Mouse (Mus musculus) small intestine, adult 2 months (tissue): ENCODE measurements around the gene Kat2a.

ENCODE experiments used
- CTCF ChIP-seq: fragments of 200-500 bp; IDR thresholded peaks from 2 replicates; pipeline ENCODE4 v1.5.1; 2012; ENCODE audit warnings: low read depth, mild to moderate bottlenecking, control low read depth, inconsistent platforms, low read length, moderate library complexity, mixed read lengths; ENCODE audit not compliant: insufficient replicate concordance, insufficient read length; ENCODE audit errors: extremely low read depth
- POLR2A ChIP-seq: fragments of 200-500 bp; IDR thresholded peaks from 2 replicates; pipeline ENCODE4 v1.6.1; 2012; ENCODE audit warnings: low read depth, mild to moderate bottlenecking, control low read depth, inconsistent platforms, low read length, moderate library complexity

DNA sequence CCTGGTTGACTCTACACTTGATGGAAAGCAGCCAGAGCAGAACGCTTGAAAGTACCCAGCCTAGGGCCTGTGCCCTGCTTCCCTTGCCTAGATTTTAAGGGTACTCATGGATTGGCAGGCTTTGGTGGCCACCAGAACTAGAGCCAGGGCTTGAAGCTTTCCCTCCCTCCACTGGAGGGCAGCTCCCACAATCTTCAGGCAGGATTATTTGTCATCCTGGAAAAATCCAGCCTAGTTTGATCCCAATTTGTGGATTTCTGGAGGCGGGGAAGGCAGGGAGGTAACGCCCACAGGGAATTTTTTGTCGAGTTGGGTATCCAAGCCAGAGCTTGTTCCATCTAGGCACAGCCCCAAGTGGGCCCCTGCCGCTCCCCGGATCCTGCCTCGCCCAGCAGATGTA, 21.9 kb downstream of the Kat2a start:
- TF ChIP-seq POLR2A (no peak), CTCF (no peak)
